16 mouse cellular contexts compared by ENCODE assay signal in genomic region chr10:120674321-120675045, GRCm38 (mm10).
DNase-seq lines count a peak whose midpoint lies in the region; ATAC-seq and TF ChIP-seq lines count a peak whose summit lies in the region.
"Had no signal": no experiment of that assay in that cellular context is flagged by ENCODE, and none has a peak within 500 bp of the region (broad histone marks: within the 10 kb centered on the region; RNA-seq: fewer than 3 reads in every experiment).

No protein-coding gene starts in this region.

- no peaks in the 10 kb centered on the region for H3K36me3 ChIP-seq in liver, embryonic 11.5 days (ENCODE audit: control insufficient read depth, insufficient read depth, low read length)
- H3K36me3 ChIP-seq in heart, embryonic 15.5 days, result no peaks in the 10 kb centered on the region
- no peaks in the 10 kb centered on the region for H3K36me3 ChIP-seq in macrophage (ENCODE audit: inconsistent target)
- H3K36me3 ChIP-seq: limb, embryonic 10.5 days had no signal

- no peak overlapping the region for H3K9ac ChIP-seq in liver, embryonic 11.5 days (ENCODE audit: low read depth, low read length)
- H3K9ac ChIP-seq in heart, embryonic 15.5 days, result no peak overlapping the region

- 0 out of 2 replicates have a peak overlapping the region, but pooled peaks have one; percentile 2 for H3K4me2 ChIP-seq in liver, embryonic 11.5 days
- peak overlapping the region; percentile 6; the same call in 1 of the 2 replicates for H3K4me2 ChIP-seq in heart, embryonic 15.5 days

- no peaks in the 10 kb centered on the region for H3K27me3 ChIP-seq in liver, embryonic 11.5 days (replicated peaks; ENCODE audit: control insufficient read depth, insufficient read depth, low read length)
- H3K27me3 ChIP-seq in heart, embryonic 15.5 days, result no peaks in the 10 kb centered on the region
- H3K27me3 ChIP-seq: Patski had no signal

- H3K9me3 ChIP-seq in liver, embryonic 11.5 days (ENCODE audit: control insufficient read depth, low read length), result no peaks in the 10 kb centered on the region
- no peaks in the 10 kb centered on the region for H3K9me3 ChIP-seq in heart, embryonic 15.5 days (replicated peaks)
- H3K9me3 ChIP-seq: limb, embryonic 10.5 days had no signal

- intact Hi-C loops in left cerebral cortex, adult 2 months (cut with DNase I), result no loop called here

- no peaks in the 10 kb centered on the region for H3K79me2 ChIP-seq in macrophage (ENCODE audit: inconsistent target)

- no peak for DNase-seq in liver, embryonic 11.5 days (ENCODE audit: low spot score)
- DNase-seq in liver, result no peak
- peak; percentile 66 for DNase-seq in R1 (ENCODE audit: low read depth, low spot score)
- no peak for DNase-seq in cerebellum, adult 18-20 months
- no peak for DNase-seq in left cerebral cortex, adult 2 months (ENCODE audit: extremely low spot score in 1 of 2, low spot score in 2 of 2)
- DNase-seq: adrenal gland, postnatal 25 days; cerebellum, adult 2 months; thymus, postnatal 4 days had no signal

- TF ChIP-seq CTCF in left cerebral cortex, adult 2 months (IDR thresholded peaks at IDR 0.05), result no peak

- peak overlapping the region; percentile 4; the same call in 1 of the 2 replicates for H3K27ac ChIP-seq in liver, embryonic 11.5 days (ENCODE audit: low read depth, low read length)
- H3K27ac ChIP-seq in heart, embryonic 15.5 days, result peak overlapping the region; percentile 53; the same call in 1 of the 2 replicates
- H3K27ac ChIP-seq in macrophage, result peak overlapping the region; percentile 40
- no peak overlapping the region for H3K27ac ChIP-seq in left cerebral cortex, adult 2 months
- H3K27ac ChIP-seq: hindbrain, postnatal 0 days; limb, embryonic 10.5 days had no signal

- ATAC-seq in liver, embryonic 11.5 days (replicated peaks; ENCODE audit: low FRiP score), result peak; percentile 69
- ATAC-seq in heart, embryonic 15.5 days (replicated peaks; ENCODE audit: insufficient number of reproducible peaks, insufficient read depth, low FRiP score, low read depth), result 0 out of 2 replicates have a peak, but pooled peaks have one; percentile 39
- ATAC-seq: CD4-positive, CD25-positive, alpha-beta regulatory T cell, adult 4 months; hindbrain, postnatal 0 days; Patski had no signal

- WGBS in liver, embryonic 11.5 days, result 32% methylated on average over 10 of the region's 10 CpGs
- WGBS in heart, embryonic 15.5 days, result 44% methylated on average over 10 of the region's 10 CpGs
- WGBS in macrophage (ENCODE audit: missing documents), result 19% methylated on average over 9 of the region's 10 CpGs

- no peak overlapping the region for H3K4me3 ChIP-seq in liver, embryonic 11.5 days (ENCODE audit: low read depth, low read length)
- no peak overlapping the region for H3K4me3 ChIP-seq in heart, embryonic 15.5 days
- no peak overlapping the region for H3K4me3 ChIP-seq in macrophage (ENCODE audit: inconsistent target)
- no peak overlapping the region for H3K4me3 ChIP-seq in left cerebral cortex, adult 2 months
- H3K4me3 ChIP-seq: erythroblast, embryonic 14.5 days; limb, embryonic 10.5 days; myocyte had no signal

- peaks cover 12% of the 10 kb centered on the region for H3K4me1 ChIP-seq in liver, embryonic 11.5 days (replicated peaks; ENCODE audit: control insufficient read depth, insufficient read depth, low read length)
- peaks cover 9% of the 10 kb centered on the region for H3K4me1 ChIP-seq in heart, embryonic 15.5 days (replicated peaks)
